Mouse (Mus musculus): Measurements from ENCODE around the gene Rreb1. TPM values are rescaled to one million over a fixed set of nuclear protein-coding genes. Genes with fewer than 3 reads are reported as not detected.

Gene Rreb1
- total and polyA plus RNA-seq, 3 experiments: 8.1 to 34.0 TPM; not detected in 1

DNA sequence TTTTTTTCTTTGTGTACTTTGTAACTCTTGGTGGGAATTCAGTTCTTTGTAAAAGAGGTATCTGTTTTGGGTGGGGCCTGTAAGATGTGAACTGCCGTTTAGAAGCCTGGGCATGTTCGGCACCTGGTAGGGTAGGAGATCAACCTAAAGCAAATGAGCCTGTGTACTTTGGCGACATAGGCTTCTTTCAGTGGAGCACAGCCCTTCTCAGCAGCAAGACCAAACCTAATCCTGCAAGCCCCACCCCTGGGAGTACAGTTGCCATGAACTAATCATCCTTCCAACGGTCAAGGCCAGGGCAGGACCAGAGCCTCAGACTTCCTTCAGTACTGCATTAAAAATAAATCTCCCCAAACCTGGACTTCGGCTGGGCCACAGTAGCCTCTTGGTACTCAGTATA is 101.4 kb downstream of the Rreb1 start:
- peaks cover 0 to 88% of the 10 kb centered on the region in 2 experiments; a peak in 3 of 4 replicates for H3K36me3 ChIP-seq (ENCODE audit: control insufficient read depth in 1 of 2, insufficient read depth in 2 of 2, low read length in 2 of 2)
- TF ChIP-seq MYB (IDR thresholded peaks at IDR 0.05; ENCODE audit: low read depth, low read length) (no peak), ZKSCAN1 (IDR thresholded peaks at IDR 0.05; ENCODE audit: low read depth, low read length) (no peak), RAD21 (IDR thresholded peaks at IDR 0.05; ENCODE audit: low read depth, low read length) (no peak), EP300 (IDR thresholded peaks at IDR 0.05; ENCODE audit: low read depth in 1 of 2, low read length in 2 of 2) (peak in 1 of 2 experiments; percentile 46; a peak in 1 of 4 replicates), BHLHE40 (IDR thresholded peaks at IDR 0.05; ENCODE audit: borderline replicate concordance, low read depth, low read length) (no peak), ELF1 (IDR thresholded peaks at IDR 0.05; ENCODE audit: low read depth, low read length) (no peak), CHD1 (IDR thresholded peaks at IDR 0.05; ENCODE audit: low read depth, low read length) (0 out of 2 replicates have a peak, but pooled peaks have one; percentile 40), UBTF (IDR thresholded peaks at IDR 0.05; ENCODE audit: borderline replicate concordance, insufficient read depth, low read depth, low read length) (no peak), MYC (IDR thresholded peaks at IDR 0.05; ENCODE audit: low read depth, low read length) (no peak)
- H3K4me1 ChIP-seq (ENCODE audit: control insufficient read depth in 1 of 2, insufficient read depth in 2 of 2, low read length in 2 of 2): peaks cover 33 to 78% of the 10 kb centered on the region in 2 experiments
- H3K4me3 ChIP-seq (ENCODE audit: control insufficient read depth in 1 of 2, insufficient read depth in 1 of 2, low read depth in 2 of 2, low read length in 2 of 2): no peak overlapping the region
- H3K79me2 ChIP-seq (ENCODE audit: control insufficient read depth, insufficient read depth, low read length, poor library complexity): peaks cover 57% of the 10 kb centered on the region
- no peaks in the 10 kb centered on the region for H3K27me3 ChIP-seq (ENCODE audit: control insufficient read depth in 1 of 2, insufficient read depth in 2 of 2, low read length in 2 of 2)
- peak overlapping the region; percentile 46 for H3K9ac ChIP-seq (ENCODE audit: control insufficient read depth, low read depth, low read length, poor library complexity, severe bottlenecking)
- DNase-seq (ENCODE audit: low read depth, low spot score): peak; percentile 62
- H3K27ac ChIP-seq (ENCODE audit: control insufficient read depth, low read depth, low read length): peak overlapping the region; percentile 99
- H3K9me3 ChIP-seq (replicated peaks; ENCODE audit: insufficient read depth, low read length): no peaks in the 10 kb centered on the region

DNA sequence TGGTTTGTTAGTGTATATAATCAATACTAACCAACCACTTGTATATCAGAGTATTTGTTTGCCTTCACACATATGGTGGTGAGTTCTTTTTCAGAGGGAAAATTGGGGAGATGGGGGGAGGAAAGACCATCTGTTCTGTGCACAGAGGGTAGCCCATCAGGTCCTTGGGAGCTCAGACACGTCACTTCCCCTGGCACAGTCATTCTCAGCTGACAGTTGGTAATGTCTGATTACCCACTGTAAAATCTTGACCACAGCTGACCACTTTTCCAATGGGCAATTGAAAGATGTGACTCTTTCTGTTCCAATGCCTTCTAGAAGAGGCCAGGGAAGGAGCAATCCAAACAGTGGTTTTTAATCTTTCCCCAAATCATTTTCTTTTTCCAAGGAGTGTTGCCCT is 101.8 kb downstream of the Rreb1 start:
- H3K27ac ChIP-seq (ENCODE audit: control insufficient read depth, low read depth, low read length): peak overlapping the region; percentile 99
- H3K36me3 ChIP-seq (ENCODE audit: control insufficient read depth in 1 of 2, insufficient read depth in 2 of 2, low read length in 2 of 2): peaks cover 0 to 88% of the 10 kb centered on the region in 2 experiments; a peak in 3 of 4 replicates
- TF ChIP-seq GATA1 (IDR thresholded peaks at IDR 0.05; ENCODE audit: low read depth, low read length): no peak
- peak; percentile 25; the same call in 1 of the 2 replicates for TF ChIP-seq TAL1 (IDR thresholded peaks at IDR 0.05; ENCODE audit: low read length)
- peak overlapping the region; percentile 46 for H3K9ac ChIP-seq (ENCODE audit: control insufficient read depth, low read depth, low read length, poor library complexity, severe bottlenecking)
- peaks cover 53% of the 10 kb centered on the region for H3K79me2 ChIP-seq (ENCODE audit: control insufficient read depth, insufficient read depth, low read length, poor library complexity)
- H3K27me3 ChIP-seq (ENCODE audit: control insufficient read depth in 1 of 2, insufficient read depth in 2 of 2, low read length in 2 of 2): no peaks in the 10 kb centered on the region
- no peaks in the 10 kb centered on the region for H3K9me3 ChIP-seq (replicated peaks; ENCODE audit: insufficient read depth, low read length)
- H3K4me1 ChIP-seq (ENCODE audit: control insufficient read depth in 1 of 2, insufficient read depth in 2 of 2, low read length in 2 of 2): peaks cover 38 to 80% of the 10 kb centered on the region in 2 experiments
- H3K4me3 ChIP-seq (ENCODE audit: control insufficient read depth in 1 of 2, insufficient read depth in 1 of 2, low read depth in 2 of 2, low read length in 2 of 2): no peak overlapping the region
- peak; percentile 27 for DNase-seq (ENCODE audit: low read depth, low spot score)

- Histone ChIP-seq H3K9me3 (replicated peaks; ENCODE audit: insufficient read depth, low read length) (no peaks in the 10 kb centered on the region), H3K27ac (ENCODE audit: control insufficient read depth, low read depth, low read length) (peak overlapping the region; percentile 99), H3K36me3 (ENCODE audit: control insufficient read depth in 1 of 2, insufficient read depth in 2 of 2, low read length in 2 of 2) (peaks cover 2 to 88% of the 10 kb centered on the region in 2 experiments; a peak in 3 of 4 replicates), H3K9ac (ENCODE audit: control insufficient read depth, low read depth, low read length, poor library complexity, severe bottlenecking) (peak overlapping the region; percentile 46), H3K27me3 (ENCODE audit: control insufficient read depth in 1 of 2, insufficient read depth in 2 of 2, low read length in 2 of 2) (no peaks in the 10 kb centered on the region), H3K79me2 (ENCODE audit: control insufficient read depth, insufficient read depth, low read length, poor library complexity) (peaks cover 48% of the 10 kb centered on the region), H3K4me1 (ENCODE audit: control insufficient read depth in 1 of 2, insufficient read depth in 2 of 2, low read length in 2 of 2) (peaks cover 43 to 84% of the 10 kb centered on the region in 2 experiments), H3K4me3 (ENCODE audit: control insufficient read depth in 1 of 2, insufficient read depth in 1 of 2, low read depth in 2 of 2, low read length in 2 of 2) (peak overlapping the region; percentile 6 to 30; a peak in 2 of 4 replicates)
- peak; percentile 89 for DNase-seq (ENCODE audit: low read depth, low spot score)
- peak; percentile 80 for TF ChIP-seq MAFK (IDR thresholded peaks at IDR 0.05; ENCODE audit: borderline replicate concordance, low read depth, low read length)
- 0 out of 2 replicates have a peak, but pooled peaks have one; percentile 52 for TF ChIP-seq MEF2A (IDR thresholded peaks at IDR 0.05; ENCODE audit: extremely low read depth, insufficient replicate concordance, low read depth, low read length, poor library complexity, severe bottlenecking)
- peak; percentile 62; the same call in 1 of the 2 replicates for TF ChIP-seq ZMIZ1 (IDR thresholded peaks at IDR 0.05; ENCODE audit: low read depth, low read length)
- no peak for TF ChIP-seq RAD21 (IDR thresholded peaks at IDR 0.05; ENCODE audit: low read depth, low read length)
- TF ChIP-seq MAZ (IDR thresholded peaks at IDR 0.05; ENCODE audit: low read depth, low read length): peak; percentile 62; the same call in 1 of the 2 replicates
- peak; percentile 65 for TF ChIP-seq HCFC1 (IDR thresholded peaks at IDR 0.05; ENCODE audit: low read depth, low read length)
- TF ChIP-seq USF2 (IDR thresholded peaks at IDR 0.05; ENCODE audit: borderline replicate concordance in 1 of 2, insufficient read depth in 1 of 2, low read depth in 1 of 2, low read length in 2 of 2): no peak
- TF ChIP-seq RCOR1 (IDR thresholded peaks at IDR 0.05; ENCODE audit: low read depth, low read length): peak; percentile 91
- TF ChIP-seq TCF12 (IDR thresholded peaks at IDR 0.05; ENCODE audit: low read depth, low read length): peak; percentile 96
- no peak for TF ChIP-seq GABPA (IDR thresholded peaks at IDR 0.05; ENCODE audit: low read depth, low read length)
- TF ChIP-seq POLR2AphosphoS5 (IDR thresholded peaks at IDR 0.05; ENCODE audit: borderline replicate concordance, low read depth, low read length): no peak
- TF ChIP-seq KAT2A (conservative IDR thresholded peaks at IDR 0.05; ENCODE audit: low read depth, low read length): no peak
- peak; percentile 99 for TF ChIP-seq GATA1 (IDR thresholded peaks at IDR 0.05; ENCODE audit: low read depth, low read length)
- peak; percentile 45; the same call in 1 of the 2 replicates for TF ChIP-seq JUND (IDR thresholded peaks at IDR 0.05; ENCODE audit: low read depth, low read length)
These were observed 102.5 kb downstream of the Rreb1 start for GRCm38 (mm10) chr13:37880581-37881130.
